In genomic region chr4:151992091-151992490, GRCm38 (mm10) we compare ENCODE assay signal across 21 mouse cellular contexts. TPM values are rescaled to one million over a fixed set of nuclear protein-coding genes. Genes with fewer than 3 reads are reported as not detected.
DNase-seq lines count a peak whose midpoint lies in the region; ATAC-seq lines count a peak whose summit lies in the region.
"Had no signal": no experiment of that assay in that cellular context is flagged by ENCODE, and none has a peak within 500 bp of the region (broad histone marks: within the 10 kb centered on the region; RNA-seq: fewer than 3 reads in every experiment).

No protein-coding gene starts in this region.

- H3K27ac ChIP-seq in forebrain, embryonic 10.5 days, result no peak overlapping the region
- no peak overlapping the region for H3K27ac ChIP-seq in forebrain, embryonic 11.5 days (ENCODE audit: low read depth, low read length)

- peaks cover 58% of the 10 kb centered on the region for H3K4me1 ChIP-seq in forebrain, embryonic 10.5 days
- H3K4me1 ChIP-seq in forebrain, embryonic 11.5 days (replicated peaks; ENCODE audit: control insufficient read depth, insufficient read depth, low read length), result peaks cover 10% of the 10 kb centered on the region

- peak; percentile 34 for DNase-seq in cerebellum, adult 11-12 months
- DNase-seq in cerebellum, adult 9-10 months, result no peak
- DNase-seq in forebrain, embryonic 10.5 days (ENCODE audit: extremely low spot score, low spot score), result no peak
- DNase-seq in forebrain, embryonic 11.5 days (ENCODE audit: low spot score), result no peak
- DNase-seq in heart, adult 11 months, result peak; percentile 91
- DNase-seq in heart, adult 8-10 months (ENCODE audit: low spot score), result no peak
- DNase-seq: adrenal gland, adult 2 months; adrenal gland, adult 8-10 months; adrenal gland, postnatal 10 days; adrenal gland, postnatal 14 days; adrenal gland, postnatal 25 days; adrenal gland, postnatal 36 days; B cell, adult 2 months; cerebellum, adult 11 months; cerebellum, adult 18-20 months; cerebellum, adult 2 months had no signal

- H3K4me3 ChIP-seq in forebrain, embryonic 10.5 days, result 0 out of 2 replicates have a peak overlapping the region, but pooled peaks have one; percentile 6
- H3K4me3 ChIP-seq in forebrain, embryonic 11.5 days (ENCODE audit: low read depth, low read length), result no peak overlapping the region

- 93% methylated on average over 9 of the region's 9 CpGs for WGBS in forebrain, embryonic 10.5 days
- 93% methylated on average over 9 of the region's 9 CpGs for WGBS in forebrain, embryonic 11.5 days

- H3K4me2 ChIP-seq in forebrain, embryonic 11.5 days (ENCODE audit: low read depth, low read length, severe bottlenecking), result no peak overlapping the region

- H3K27me3 ChIP-seq in forebrain, embryonic 10.5 days (ENCODE audit: poor library complexity, severe bottlenecking), result peaks cover 6% of the 10 kb centered on the region; the same call in 1 of the 2 replicates
- H3K27me3 ChIP-seq in forebrain, embryonic 11.5 days (ENCODE audit: control insufficient read depth, insufficient read depth, low read length), result no peaks in the 10 kb centered on the region
- H3K27me3 ChIP-seq: Patski had no signal

- no peak for ATAC-seq in forebrain, embryonic 11.5 days (replicated peaks; ENCODE audit: low FRiP score)
- ATAC-seq: activated CD4-positive, CD25-positive, alpha-beta regulatory T cell, adult 4 months; CD4-positive, CD25-positive, alpha-beta regulatory T cell, adult 4 months; Patski had no signal

- H3K9me3 ChIP-seq in forebrain, embryonic 10.5 days, result no peaks in the 10 kb centered on the region
- H3K9me3 ChIP-seq in forebrain, embryonic 11.5 days (ENCODE audit: control insufficient read depth, low read length), result no peaks in the 10 kb centered on the region
- H3K9me3 ChIP-seq: G1E had no signal

- H3K9ac ChIP-seq in forebrain, embryonic 11.5 days (ENCODE audit: low read length), result no peak overlapping the region

- H3K36me3 ChIP-seq in forebrain, embryonic 10.5 days (replicated peaks), result peaks cover 46% of the 10 kb centered on the region
- peaks cover 8% of the 10 kb centered on the region for H3K36me3 ChIP-seq in forebrain, embryonic 11.5 days (ENCODE audit: control insufficient read depth, insufficient read depth, low read length)

RNA-seq across cellular contexts. Expression of gene Thap3, which starts 3.3 kb away (rescaled TPM):
- polyA plus RNA-seq in forebrain, embryonic 10.5 days (2016; fragmentation: Nextera tagmentation; extraction: Ambion mirVana), result 34.9 and 35.7 TPM in 2 replicates
- 25.1 and 28.9 TPM in 2 replicates for polyA plus RNA-seq in forebrain, embryonic 11.5 days (2014; fragmentation: Nextera tagmentation; extraction: Ambion mirVana)
- total RNA-seq in heart, adult 8-10 months (2022), result 10 to 100 TPM; 12.4 to 15.8 (median 13.6) TPM

RNA-seq across cellular contexts. Expression of gene Phf13, which starts 4.0 kb away (rescaled TPM):
- 24.1 and 26.1 TPM in 2 replicates for polyA plus RNA-seq in forebrain, embryonic 10.5 days (2016; fragmentation: Nextera tagmentation; extraction: Ambion mirVana)
- 27.0 and 28.6 TPM in 2 replicates for polyA plus RNA-seq in forebrain, embryonic 11.5 days (2014; fragmentation: Nextera tagmentation; extraction: Ambion mirVana)
- 1 to 10 TPM; 4.6 to 5.7 (median 5.1) TPM for total RNA-seq in heart, adult 8-10 months (2022)

RNA-seq across cellular contexts. Expression of gene Klhl21, which starts 16.5 kb away (rescaled TPM):
- polyA plus RNA-seq in forebrain, embryonic 10.5 days (2016; fragmentation: Nextera tagmentation; extraction: Ambion mirVana), result 8.1 and 8.3 TPM in 2 replicates
- polyA plus RNA-seq in forebrain, embryonic 11.5 days (2014; fragmentation: Nextera tagmentation; extraction: Ambion mirVana), result 3.9 and 5.3 TPM in 2 replicates
- total RNA-seq in heart, adult 8-10 months (2022), result 100 to 1,000 TPM in 1 of 4 experiments, 10 to 100 TPM in 3; 87.7 to 109 (median 93.7) TPM

RNA-seq across cellular contexts. Expression of gene Zbtb48, which starts 35.4 kb away (rescaled TPM):
- polyA plus RNA-seq in forebrain, embryonic 10.5 days (2016; fragmentation: Nextera tagmentation; extraction: Ambion mirVana), result 24.1 and 24.4 TPM in 2 replicates
- 20.7 and 26.7 TPM in 2 replicates for polyA plus RNA-seq in forebrain, embryonic 11.5 days (2014; fragmentation: Nextera tagmentation; extraction: Ambion mirVana)
- total RNA-seq in heart, adult 8-10 months (2022), result 1 to 10 TPM; 3.8 to 5.7 (median 5.0) TPM

RNA-seq across cellular contexts. Expression of gene Tas1r1, which starts 46.3 kb away (rescaled TPM):
- 0.48 and 0.79 TPM in 2 replicates for polyA plus RNA-seq in forebrain, embryonic 10.5 days (2016; fragmentation: Nextera tagmentation; extraction: Ambion mirVana)
- 0.24 and 0.67 TPM in 2 replicates for polyA plus RNA-seq in forebrain, embryonic 11.5 days (2014; fragmentation: Nextera tagmentation; extraction: Ambion mirVana)
- not detected for total RNA-seq in heart, adult 8-10 months (2022)
- total RNA-seq: adrenal gland, adult 18-20 months; adrenal gland, postnatal 10 days; adrenal gland, postnatal 14 days; adrenal gland, postnatal 36 days had no signal
- polyA plus RNA-seq: activated CD4-positive, CD25-positive, alpha-beta regulatory T cell, adult 4 months; adrenal gland, adult 2 months; CD4-positive, CD25-positive, alpha-beta regulatory T cell, adult 4 months had no signal

Comparison
In these comparisons a context has a peak if more than half of its experiments do, and no peak if none do; other contexts are left out.
1. DNase-seq: peak in cerebellum, adult 11-12 months (single experiment) and heart, adult 11 months (single experiment); none in cerebellum, adult 9-10 months (single experiment), forebrain, embryonic 10.5 days (single experiment), forebrain, embryonic 11.5 days (single experiment) and heart, adult 8-10 months (single experiment).